Mouse (Mus musculus): ENCODE measurements around the gene Cd163l1.

GRCm38 (mm10) chr7:140247216-140247615 is 29.1 kb downstream of the Cd163l1 start, which contains the start of gene 5830411N06Rik:
- no peak for TF ChIP-seq TAL1 (IDR thresholded peaks at IDR 0.05; ENCODE audit: low read length)
- no peak for TF ChIP-seq GATA1 (IDR thresholded peaks at IDR 0.05; ENCODE audit: low read length)
